Mouse (Mus musculus) spleen, adult 2 months (tissue): ENCODE measurements around the gene 3110009E18Rik. TPM values are rescaled to one million over a fixed set of nuclear protein-coding genes. Genes with fewer than 3 reads are reported as not detected.
A peak's percentile ranks its signal among the peaks of the same experiment; 100 is the strongest.

ENCODE experiments used
- DNase-seq, 2 experiments: peaks; one replicate each; pipeline versions ENCODE4 v3.0.0 to v3.0.0-alpha.2; 2012 to 2021; ENCODE audit warnings: low spot score in 2 of 2, low read depth in 1 of 2
- H3K27ac ChIP-seq: fragments of 200-500 bp; 2 replicates; pipeline ENCODE4 v1.5.1; 2012; ENCODE audit warnings: low read length, inconsistent platforms; ENCODE audit not compliant: insufficient read depth
- H3K27me3 ChIP-seq: fragments of 200-500 bp; 2 replicates; pipeline ENCODE4 v1.6.1; 2012; ENCODE audit warnings: mild to moderate bottlenecking, moderate library complexity, low read length, inconsistent platforms; ENCODE audit not compliant: control insufficient read depth, insufficient read depth
- H3K36me3 ChIP-seq: fragments of 200-500 bp; 2 replicates; pipeline ENCODE4 v1.6.1; 2012; ENCODE audit warnings: mild to moderate bottlenecking, low read length, inconsistent platforms; ENCODE audit not compliant: control insufficient read depth, insufficient read depth
- H3K4me1 ChIP-seq: fragments of 200-500 bp; 2 replicates; pipeline ENCODE4 v1.6.1; 2011; ENCODE audit warnings: inconsistent platforms; ENCODE audit not compliant: control insufficient read depth, insufficient read depth, insufficient read length
- H3K4me3 ChIP-seq: fragments of 200-500 bp; 2 replicates; pipeline ENCODE4 v1.5.1; 2011; ENCODE audit warnings: mild to moderate bottlenecking, inconsistent platforms; ENCODE audit not compliant: insufficient read depth, insufficient read length; ENCODE audit errors: extremely low read depth
- CTCF ChIP-seq: fragments of 200-500 bp; IDR thresholded peaks from 2 replicates; pipeline ENCODE4 v1.5.1; 2011; ENCODE audit warnings: mild to moderate bottlenecking, inconsistent platforms; ENCODE audit not compliant: insufficient read depth, insufficient read length, insufficient replicate concordance; ENCODE audit errors: extremely low read depth
- POLR2A ChIP-seq: fragments of 200-500 bp; IDR thresholded peaks from 2 replicates; pipeline ENCODE4 v1.6.1; 2011; ENCODE audit warnings: low read depth, low read length, inconsistent platforms
- WGBS: fragments of 180-500 bp; shearing (Covaris S2); methylation state at CpG from one replicate; pipeline ENCODE4 v1.1.7; 2018; 5-methylcytosine and 5-hydroxymethylcytosine counted together
- polyA plus RNA-seq: library from polyadenylated mRNA; depleted of rRNA; stranded (reverse); fragments of >200 nt; gene quantifications from 2 replicates; pipeline ENCODE4 v1.2.3, GENCODE M21; 2012

The 3110009E18Rik gene
- polyA plus RNA-seq, 1 experiment = 1.4 TPM

- no peaks in the 10 kb centered on the region; the same call in 1 of the 2 replicates for H3K36me3 ChIP-seq
- H3K4me3 ChIP-seq = no peak overlapping the region
- no peaks in the 10 kb centered on the region; the same call in 1 of the 2 replicates for H3K4me1 ChIP-seq
- TF ChIP-seq POLR2A (no peak), CTCF (no peak)
- peak in 1 of 2 experiments; percentile 61 for DNase-seq
- peak overlapping the region; percentile 49; the same call in 1 of the 2 replicates for H3K27ac ChIP-seq
- 12% methylated on average over 1 of the region's 1 CpGs for WGBS
- no peaks in the 10 kb centered on the region for H3K27me3 ChIP-seq
Measured at GRCm38 (mm10) chr1:120162616-120163015, 41.6 kb downstream of the 3110009E18Rik start.

GRCm38 (mm10) chr1:120168016-120168415 lies 47.0 kb downstream of the 3110009E18Rik start:
- no peak for DNase-seq
- TF ChIP-seq POLR2A = no peak
- no peak for TF ChIP-seq CTCF
- H3K36me3 ChIP-seq = no peaks in the 10 kb centered on the region; the same call in 1 of the 2 replicates

GRCm38 (mm10) chr1:120168674-120169073 lies 47.7 kb downstream of the 3110009E18Rik start:
- WGBS = 67% methylated on average over 7 of the region's 7 CpGs
- Histone ChIP-seq H3K27me3 (no peaks in the 10 kb centered on the region), H3K4me1 (no peaks in the 10 kb centered on the region), H3K4me3 (no peak overlapping the region), H3K27ac (no peak overlapping the region), H3K36me3 (no peaks in the 10 kb centered on the region; the same call in 1 of the 2 replicates)
- TF ChIP-seq POLR2A (no peak), CTCF (no peak)
- DNase-seq = no peak

More at GRCm38 (mm10) chr1:120168016-120168415, 47.0 kb downstream of the 3110009E18Rik start:
- H3K4me1 ChIP-seq = no peaks in the 10 kb centered on the region
- no peak overlapping the region for H3K27ac ChIP-seq
- WGBS = 90% methylated on average over 4 of the region's 4 CpGs
- H3K4me3 ChIP-seq = no peak overlapping the region
- H3K27me3 ChIP-seq = no peaks in the 10 kb centered on the region

- WGBS = 80% methylated on average over 7 of the region's 7 CpGs
- no peak for TF ChIP-seq CTCF
- TF ChIP-seq POLR2A = no peak
- no peak overlapping the region for H3K4me3 ChIP-seq
- no peak overlapping the region for H3K27ac ChIP-seq
- H3K27me3 ChIP-seq = no peaks in the 10 kb centered on the region
- H3K36me3 ChIP-seq = no peaks in the 10 kb centered on the region; the same call in 1 of the 2 replicates
- no peak for DNase-seq
- peaks cover 8% of the 10 kb centered on the region; the same call in 1 of the 2 replicates for H3K4me1 ChIP-seq
Measured at GRCm38 (mm10) chr1:120170307-120170706, 49.3 kb downstream of the 3110009E18Rik start.

GRCm38 (mm10) chr1:120171819-120172521 lies 51.0 kb downstream of the 3110009E18Rik start:
- DNase-seq = peak; percentile 29 to 30
- no peaks in the 10 kb centered on the region for H3K27me3 ChIP-seq
- 60% methylated on average over 5 of the region's 5 CpGs for WGBS

GRCm38 (mm10) chr1:120174991-120175390 lies 54.0 kb downstream of the 3110009E18Rik start:
- Histone ChIP-seq H3K4me3 (no peak overlapping the region), H3K36me3 (no peaks in the 10 kb centered on the region), H3K27ac (peak overlapping the region; percentile 54; the same call in 1 of the 2 replicates), H3K4me1 (peaks cover 15% of the 10 kb centered on the region), H3K27me3 (no peaks in the 10 kb centered on the region)
- TF ChIP-seq CTCF = no peak
- TF ChIP-seq POLR2A = no peak; the same call in 1 of the 2 replicates
- peak; percentile 41 to 71 for DNase-seq
- WGBS = 20% methylated on average over 4 of the region's 4 CpGs

More at GRCm38 (mm10) chr1:120171819-120172521, 51.0 kb downstream of the 3110009E18Rik start:
- no peak for TF ChIP-seq POLR2A
- peak; percentile 37; the same call in 1 of the 2 replicates for TF ChIP-seq CTCF
- Histone ChIP-seq H3K4me3 (no peak overlapping the region), H3K27ac (no peak overlapping the region), H3K4me1 (peaks cover 15% of the 10 kb centered on the region), H3K36me3 (no peaks in the 10 kb centered on the region)

- DNase-seq = no peak
- Histone ChIP-seq H3K4me1 (peaks cover 15% of the 10 kb centered on the region), H3K4me3 (no peak overlapping the region), H3K36me3 (no peaks in the 10 kb centered on the region), H3K27ac (no peak overlapping the region), H3K27me3 (no peaks in the 10 kb centered on the region)
- 52% methylated on average over 14 of the region's 14 CpGs for WGBS
- TF ChIP-seq POLR2A = no peak
- no peak for TF ChIP-seq CTCF
Measured at GRCm38 (mm10) chr1:120176313-120176712, 55.3 kb downstream of the 3110009E18Rik start.
